Mouse (Mus musculus): ENCODE data around the gene Slc30a7. TPM values are rescaled to one million over a fixed set of nuclear protein-coding genes. Genes with fewer than 3 reads are reported as not detected.

Gene Slc30a7
- polyA plus RNA-seq, 2 experiments = 5.4 to 11.3 TPM

DNA sequence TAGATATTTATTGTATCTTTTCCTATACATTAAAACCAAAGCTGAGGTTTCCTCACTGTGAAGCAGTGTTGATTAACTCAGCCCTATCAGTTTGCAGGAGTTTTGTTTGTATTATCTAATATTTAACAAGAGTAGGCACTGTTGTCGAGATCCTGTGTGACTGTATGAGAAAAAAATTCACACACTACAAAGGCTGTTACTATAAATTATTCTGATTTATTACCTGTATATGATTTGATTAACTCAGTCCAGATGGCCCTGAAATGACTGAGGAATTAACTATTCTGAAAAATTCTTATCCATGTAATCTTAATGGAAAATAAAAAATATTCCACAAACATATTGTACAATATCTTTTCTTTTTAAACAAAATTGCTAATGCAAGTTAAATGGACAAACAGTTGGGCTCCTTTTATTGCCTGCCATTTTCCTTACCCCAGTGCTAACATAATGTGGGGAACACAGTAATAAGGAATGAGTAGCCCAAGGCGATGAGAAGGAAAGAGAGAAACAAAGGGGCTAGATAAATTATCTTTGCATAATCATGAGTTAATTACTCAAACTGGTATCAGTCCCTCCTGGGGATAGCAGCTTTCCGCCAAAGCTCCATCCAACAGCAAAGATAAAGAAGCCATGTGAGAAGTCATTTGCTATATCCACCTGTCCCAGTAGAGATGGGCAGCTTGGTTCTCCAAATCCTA is 57.8 kb downstream of the Slc30a7 start:
- Histone ChIP-seq H3K36me3 (replicated peaks; ENCODE audit: control insufficient read depth, insufficient read depth, low read depth) (no peaks in the 10 kb centered on the region), H3K27me3 (ENCODE audit: control insufficient read depth, insufficient read depth, low read length) (no peaks in the 10 kb centered on the region), H3K9ac (replicated peaks) (no peak overlapping the region), H3K4me2 (ENCODE audit: low read depth) (no peak overlapping the region), H3K4me1 (replicated peaks; ENCODE audit: control insufficient read depth in 2 of 2, insufficient read depth in 2 of 2, low read length in 1 of 2) (peaks cover 0 to 12% of the 10 kb centered on the region in 2 experiments; a peak in 2 of 4 replicates), H3K9me3 (ENCODE audit: control insufficient read depth, low read length) (no peaks in the 10 kb centered on the region), H3K4me3 (ENCODE audit: insufficient read depth in 1 of 2, low read depth in 2 of 2, low read length in 2 of 2) (no peak overlapping the region), H3K27ac (no peak overlapping the region)
- ATAC-seq (ENCODE audit: insufficient read depth) (no peak), DNase-seq (ENCODE audit: low read depth in 3 of 3, low spot score in 3 of 3) (no peak)
- TF ChIP-seq EP300 (IDR thresholded peaks at IDR 0.05; ENCODE audit: low read depth) (no peak), CTCF (IDR thresholded peaks at IDR 0.05; ENCODE audit: low read depth) (no peak)
- 70% methylated on average over 3 of the region's 3 CpGs for WGBS (ENCODE audit: insufficient replicate concordance)

DNA sequence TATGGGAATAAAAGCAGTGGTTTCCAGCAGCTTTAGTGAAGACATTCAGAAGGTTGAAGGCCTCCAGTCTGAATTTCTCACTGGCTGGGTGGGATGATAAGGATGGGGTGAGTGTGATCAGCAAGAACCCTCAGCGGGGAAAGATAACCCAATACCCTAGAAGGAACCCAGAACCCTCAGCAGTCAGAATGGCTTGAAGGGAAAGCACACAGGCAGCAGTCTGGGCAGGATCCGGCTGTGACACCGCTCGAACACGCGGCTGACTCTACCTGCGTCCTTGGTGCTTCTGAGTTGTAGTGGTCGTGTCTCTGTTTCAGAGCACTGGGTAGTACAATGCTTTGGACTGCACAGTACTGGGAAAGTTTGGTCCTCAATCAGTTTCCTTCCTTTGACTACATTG is 60.9 kb downstream of the Slc30a7 start:
- 77% methylated on average over 8 of the region's 8 CpGs for WGBS (ENCODE audit: insufficient replicate concordance)
- no peak for DNase-seq (ENCODE audit: low read depth in 3 of 3, low spot score in 3 of 3)

DNA sequence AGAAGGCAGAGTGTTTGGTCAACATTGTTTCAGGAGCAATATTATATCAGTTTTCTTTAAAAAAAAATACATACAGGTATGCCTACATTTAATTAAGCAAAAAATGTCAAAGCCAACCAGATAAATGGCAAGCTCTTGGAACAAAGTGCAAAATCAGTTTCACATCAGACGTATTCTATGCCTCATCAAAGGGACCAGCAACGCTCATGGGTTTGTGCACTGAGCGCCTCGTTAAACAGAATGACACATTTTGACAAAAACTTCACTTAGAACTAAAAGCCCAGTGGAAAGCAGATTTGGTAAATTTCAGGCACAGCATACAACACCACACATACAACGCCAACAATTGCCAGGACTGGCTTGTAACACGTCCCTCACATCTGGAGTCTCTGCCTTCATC is 62.8 kb downstream of the Slc30a7 start:
- 74% methylated on average over 6 of the region's 6 CpGs for WGBS (ENCODE audit: insufficient replicate concordance)
- no peak for ATAC-seq (ENCODE audit: insufficient read depth)
- TF ChIP-seq CTCF (IDR thresholded peaks at IDR 0.05; ENCODE audit: low read depth) (no peak), EP300 (IDR thresholded peaks at IDR 0.05; ENCODE audit: low read depth) (no peak)

More for the DNA sequence above, 60.9 kb downstream of the Slc30a7 start:
- TF ChIP-seq EP300 (IDR thresholded peaks at IDR 0.05; ENCODE audit: low read depth) = no peak
- no peak for TF ChIP-seq CTCF (IDR thresholded peaks at IDR 0.05; ENCODE audit: low read depth)
- H3K9ac ChIP-seq (replicated peaks) = no peak overlapping the region
- peaks cover 0 to 12% of the 10 kb centered on the region in 2 experiments; a peak in 2 of 4 replicates for H3K4me1 ChIP-seq (replicated peaks; ENCODE audit: control insufficient read depth in 2 of 2, insufficient read depth in 2 of 2, low read length in 1 of 2)
- no peaks in the 10 kb centered on the region for H3K9me3 ChIP-seq (ENCODE audit: control insufficient read depth, low read length)
- no peak overlapping the region for H3K4me2 ChIP-seq (ENCODE audit: low read depth)
- H3K36me3 ChIP-seq (replicated peaks; ENCODE audit: control insufficient read depth, insufficient read depth, low read depth) = no peaks in the 10 kb centered on the region
- no peak overlapping the region for H3K27ac ChIP-seq
- H3K27me3 ChIP-seq (ENCODE audit: control insufficient read depth, insufficient read depth, low read length) = no peaks in the 10 kb centered on the region
- peak; percentile 47; the same call in 1 of the 2 replicates for ATAC-seq (ENCODE audit: insufficient read depth)
- no peak overlapping the region for H3K4me3 ChIP-seq (ENCODE audit: insufficient read depth in 1 of 2, low read depth in 2 of 2, low read length in 2 of 2)

DNA sequence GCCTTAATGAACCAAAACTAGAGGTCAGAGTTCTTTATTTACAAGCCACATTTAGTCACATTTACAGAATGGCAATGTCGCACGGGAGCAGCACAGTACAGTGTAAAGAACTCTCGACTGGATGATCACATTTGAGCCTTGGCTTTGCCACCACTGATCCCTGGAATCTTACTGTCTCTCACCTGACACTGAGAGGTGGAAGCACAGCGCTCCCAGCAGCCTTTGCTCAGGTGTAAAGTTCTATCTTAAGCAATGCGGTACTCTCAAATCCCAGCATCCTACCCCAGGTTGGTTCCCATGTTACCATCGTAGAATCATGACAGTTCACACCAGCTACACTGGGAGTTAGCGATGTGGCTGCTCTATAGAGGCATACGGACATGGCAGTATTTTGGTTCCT is 65.7 kb downstream of the Slc30a7 start:
- H3K9ac ChIP-seq (replicated peaks) = no peak overlapping the region
- H3K9me3 ChIP-seq (ENCODE audit: control insufficient read depth, low read length) = no peaks in the 10 kb centered on the region
- H3K4me2 ChIP-seq (ENCODE audit: low read depth) = no peak overlapping the region
- 0 out of 4 replicates have a peak, but pooled peaks cover 0 to 2% of the 10 kb centered on the region in 2 experiments for H3K4me1 ChIP-seq (replicated peaks; ENCODE audit: control insufficient read depth in 2 of 2, insufficient read depth in 2 of 2, low read length in 1 of 2)
- no peaks in the 10 kb centered on the region for H3K27me3 ChIP-seq (ENCODE audit: control insufficient read depth, insufficient read depth, low read length)
- H3K4me3 ChIP-seq (ENCODE audit: insufficient read depth in 1 of 2, low read depth in 2 of 2, low read length in 2 of 2) = no peak overlapping the region
- H3K36me3 ChIP-seq (replicated peaks; ENCODE audit: control insufficient read depth, insufficient read depth, low read depth) = no peaks in the 10 kb centered on the region
- ATAC-seq (ENCODE audit: insufficient read depth) (no peak), DNase-seq (ENCODE audit: low read depth in 3 of 3, low spot score in 3 of 3) (no peak)
- H3K27ac ChIP-seq = no peak overlapping the region
- TF ChIP-seq CTCF (IDR thresholded peaks at IDR 0.05; ENCODE audit: low read depth) (no peak), EP300 (IDR thresholded peaks at IDR 0.05; ENCODE audit: low read depth) (no peak)
- WGBS (ENCODE audit: insufficient replicate concordance) = 85% methylated on average over 8 of the region's 8 CpGs

More for the DNA sequence above, 62.8 kb downstream of the Slc30a7 start:
- Histone ChIP-seq H3K27ac (no peak overlapping the region), H3K9ac (replicated peaks) (no peak overlapping the region), H3K4me2 (ENCODE audit: low read depth) (no peak overlapping the region), H3K9me3 (ENCODE audit: control insufficient read depth, low read length) (no peaks in the 10 kb centered on the region), H3K4me1 (replicated peaks; ENCODE audit: control insufficient read depth in 2 of 2, insufficient read depth in 2 of 2, low read length in 1 of 2) (0 out of 4 replicates have a peak, but pooled peaks cover 0 to 2% of the 10 kb centered on the region in 2 experiments), H3K36me3 (replicated peaks; ENCODE audit: control insufficient read depth, insufficient read depth, low read depth) (no peaks in the 10 kb centered on the region), H3K4me3 (ENCODE audit: insufficient read depth in 1 of 2, low read depth in 2 of 2, low read length in 2 of 2) (no peak overlapping the region), H3K27me3 (ENCODE audit: control insufficient read depth, insufficient read depth, low read length) (no peaks in the 10 kb centered on the region)
- no peak for DNase-seq (ENCODE audit: low read depth in 3 of 3, low spot score in 3 of 3)

DNA sequence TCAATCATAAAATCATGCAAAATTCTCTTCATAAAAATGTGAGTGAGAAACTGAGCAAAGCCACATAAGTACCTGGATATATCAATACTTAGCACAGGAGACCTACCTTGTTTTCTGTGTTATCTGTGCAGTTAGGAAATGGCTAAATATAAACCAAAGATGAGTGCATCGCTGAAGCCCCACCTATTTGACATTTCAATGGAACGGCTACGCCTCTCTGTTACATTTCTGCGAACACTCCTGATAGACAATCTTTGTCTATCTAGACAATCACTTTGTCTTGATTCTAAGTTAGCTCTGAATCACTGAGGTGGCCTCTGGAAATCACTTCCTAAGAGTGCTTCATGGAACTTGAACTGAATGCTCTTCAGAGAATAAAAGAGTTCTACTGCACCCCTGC is 66.7 kb downstream of the Slc30a7 start:
- no peaks in the 10 kb centered on the region for H3K36me3 ChIP-seq (replicated peaks; ENCODE audit: control insufficient read depth, insufficient read depth, low read depth)
- TF ChIP-seq CTCF (IDR thresholded peaks at IDR 0.05; ENCODE audit: low read depth) (no peak), EP300 (IDR thresholded peaks at IDR 0.05; ENCODE audit: low read depth) (no peak)
- no peaks in the 10 kb centered on the region for H3K4me1 ChIP-seq (replicated peaks; ENCODE audit: control insufficient read depth in 2 of 2, insufficient read depth in 2 of 2, low read length in 1 of 2)
- DNase-seq (ENCODE audit: low read depth in 3 of 3, low spot score in 3 of 3) = no peak
- H3K4me2 ChIP-seq (ENCODE audit: low read depth) = no peak overlapping the region
- H3K9ac ChIP-seq (replicated peaks) = no peak overlapping the region
- no peak overlapping the region for H3K27ac ChIP-seq
- no peaks in the 10 kb centered on the region for H3K27me3 ChIP-seq (ENCODE audit: control insufficient read depth, insufficient read depth, low read length)
- no peaks in the 10 kb centered on the region for H3K9me3 ChIP-seq (ENCODE audit: control insufficient read depth, low read length)
- no peak overlapping the region for H3K4me3 ChIP-seq (ENCODE audit: insufficient read depth in 1 of 2, low read depth in 2 of 2, low read length in 2 of 2)
- WGBS (ENCODE audit: insufficient replicate concordance) = 73% methylated on average over 4 of the region's 4 CpGs
- ATAC-seq (ENCODE audit: insufficient read depth) = no peak
